Mouse (Mus musculus): Measurements from ENCODE around the gene Il10ra.

Gene Il10ra

GRCm38 (mm10) chr9:45255967-45256366 is 13.0 kb downstream of the Il10ra start:
- DNase-seq = no peak

- DNase-seq = no peak
Observed at GRCm38 (mm10) chr9:45255431-45255830, 13.5 kb downstream of the Il10ra start.

DNA sequence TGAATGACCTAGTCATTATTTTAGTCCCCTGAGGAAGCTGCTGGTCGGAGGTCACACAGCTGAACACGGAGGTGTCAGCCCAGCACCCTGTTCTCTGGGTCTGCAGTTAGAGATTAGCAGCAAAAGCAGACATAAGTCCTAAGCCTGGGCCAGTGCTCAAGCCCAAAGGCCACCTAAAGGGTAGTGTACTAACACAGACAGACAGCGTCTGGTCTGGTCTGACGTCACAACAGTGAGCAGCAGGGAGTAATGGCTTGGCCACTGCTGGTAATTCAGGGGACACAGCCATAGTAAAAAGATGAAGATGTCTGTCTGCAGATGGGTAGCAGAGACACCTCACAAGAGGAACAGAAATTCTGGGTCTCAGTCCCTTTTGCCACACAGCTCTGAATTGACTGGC is 14.3 kb downstream of the Il10ra start:
- no peak for DNase-seq

DNA sequence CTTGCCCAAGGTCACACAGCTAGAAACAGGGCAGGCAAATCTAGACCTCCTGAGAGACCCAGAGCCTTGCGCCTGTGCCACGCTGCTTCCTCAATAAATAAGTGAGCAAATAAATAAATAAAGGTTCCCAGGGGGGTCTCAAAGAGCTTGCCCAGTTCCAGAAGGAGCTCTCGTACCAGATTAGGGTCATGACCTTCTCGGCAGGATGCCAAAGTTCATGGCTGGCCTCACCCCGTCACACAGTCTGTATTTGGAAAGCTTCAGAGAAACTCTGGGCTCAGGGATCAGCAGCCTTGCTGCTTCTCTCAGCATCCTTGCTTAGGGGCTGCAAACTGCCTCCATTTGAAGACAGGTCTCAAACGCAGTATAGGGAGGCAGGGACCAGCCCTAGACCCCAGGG is 14.9 kb downstream of the Il10ra start:
- DNase-seq = no peak

DNA sequence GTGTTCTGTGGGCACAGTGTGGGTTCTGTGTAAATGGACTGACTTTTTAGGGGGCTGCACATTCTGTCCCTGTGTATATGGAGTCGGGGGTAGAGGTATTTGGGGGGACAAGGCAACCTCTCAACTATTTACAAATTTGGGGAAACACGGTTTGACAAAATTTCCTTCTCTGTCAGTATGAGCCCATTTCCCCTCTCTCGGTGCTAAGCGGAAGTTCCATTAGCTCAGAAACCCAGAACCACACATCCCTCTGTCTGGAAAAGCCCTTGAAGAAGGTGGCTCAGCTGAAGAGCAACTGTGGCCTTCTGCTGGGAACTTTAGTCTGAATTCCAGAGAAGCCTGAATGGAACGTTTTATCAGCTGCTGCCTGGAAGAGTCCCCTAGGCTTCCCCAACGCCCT is 16.6 kb downstream of the Il10ra start:
- DNase-seq = no peak

GRCm38 (mm10) chr9:45251990-45252389 is 17.0 kb downstream of the Il10ra start:
- DNase-seq = no peak

DNA sequence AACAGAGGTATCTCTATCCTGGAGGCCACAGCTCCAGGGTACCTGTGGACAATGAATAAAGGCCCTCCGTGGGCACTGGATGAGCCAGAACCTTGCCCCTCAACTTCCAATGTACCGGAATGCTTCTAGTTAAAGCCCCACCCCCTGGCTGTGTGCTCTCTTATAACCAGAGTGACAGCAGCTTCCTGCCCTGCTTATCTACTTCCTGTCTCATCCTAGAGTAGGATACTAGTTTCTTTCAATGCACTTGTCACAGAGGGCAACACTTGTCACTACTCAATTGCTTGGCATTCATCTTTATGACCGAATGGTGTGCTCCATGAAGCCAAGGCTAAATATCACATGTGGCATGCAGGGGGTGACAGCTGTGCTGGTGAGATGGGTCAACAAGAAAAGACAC is 17.7 kb downstream of the Il10ra start:
- DNase-seq = no peak

DNA sequence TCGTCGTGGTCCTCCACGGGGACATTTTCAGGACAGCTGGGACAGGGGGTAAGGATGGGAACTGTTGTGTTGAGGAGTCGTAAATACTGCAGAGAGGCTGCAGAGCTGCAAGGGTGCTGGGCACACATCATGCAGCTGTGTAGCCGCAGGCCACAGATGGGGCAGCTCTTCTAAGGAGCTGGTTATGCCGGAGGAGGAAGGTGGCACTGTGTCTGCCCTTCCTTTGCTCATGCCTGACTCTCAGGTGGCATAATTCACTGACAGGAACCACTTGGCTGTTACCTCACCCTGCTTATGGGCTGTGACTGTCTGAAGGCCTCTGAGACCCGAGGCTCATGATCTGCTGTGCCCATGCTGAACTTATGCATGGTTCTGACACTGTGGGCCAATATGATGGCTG is 18.6 kb downstream of the Il10ra start:
- DNase-seq = no peak

DNA sequence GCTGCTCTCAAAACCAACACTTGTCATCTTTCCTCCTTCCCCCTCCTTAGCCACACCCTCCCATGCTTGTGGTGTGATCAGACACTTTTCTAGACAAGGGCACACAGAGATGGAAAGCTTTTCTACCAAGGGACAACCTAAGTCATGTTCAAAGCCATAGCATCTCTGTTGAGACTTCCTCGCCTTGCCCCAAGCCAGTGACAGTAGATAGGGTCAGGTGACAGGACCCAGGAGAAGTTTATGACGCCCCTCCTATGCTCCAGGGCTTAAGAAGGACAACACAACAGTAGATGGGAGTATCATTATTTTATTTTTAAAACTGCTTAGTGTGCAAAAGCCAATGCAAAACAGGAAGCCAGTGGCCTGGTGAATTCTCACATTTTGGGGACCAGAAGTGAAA is 21.4 kb downstream of the Il10ra start:
- DNase-seq = no peak

- no peak for DNase-seq
Observed at GRCm38 (mm10) chr9:45246060-45246459, 22.9 kb downstream of the Il10ra start.

DNA sequence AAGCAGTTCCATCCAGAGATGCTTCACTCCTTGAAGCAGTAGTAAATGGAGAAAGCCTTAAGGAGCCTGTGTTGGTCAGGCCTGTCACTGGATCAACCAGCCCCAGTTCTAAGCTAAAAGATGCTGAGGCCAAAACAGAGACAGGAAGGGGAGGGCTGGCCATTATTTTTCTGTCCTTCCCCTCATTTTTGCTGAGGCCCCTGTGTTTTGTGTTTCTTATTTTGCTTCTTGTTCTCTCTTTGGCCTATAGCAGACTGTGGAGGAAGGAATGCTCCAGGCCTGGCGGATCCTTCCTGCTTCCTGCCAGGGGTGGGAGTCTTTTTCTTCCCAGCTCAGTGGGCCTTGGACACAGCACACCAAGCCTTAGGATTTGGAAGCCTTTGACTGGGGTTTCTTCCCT is 23.5 kb downstream of the Il10ra start:
- no peak for DNase-seq

DNA sequence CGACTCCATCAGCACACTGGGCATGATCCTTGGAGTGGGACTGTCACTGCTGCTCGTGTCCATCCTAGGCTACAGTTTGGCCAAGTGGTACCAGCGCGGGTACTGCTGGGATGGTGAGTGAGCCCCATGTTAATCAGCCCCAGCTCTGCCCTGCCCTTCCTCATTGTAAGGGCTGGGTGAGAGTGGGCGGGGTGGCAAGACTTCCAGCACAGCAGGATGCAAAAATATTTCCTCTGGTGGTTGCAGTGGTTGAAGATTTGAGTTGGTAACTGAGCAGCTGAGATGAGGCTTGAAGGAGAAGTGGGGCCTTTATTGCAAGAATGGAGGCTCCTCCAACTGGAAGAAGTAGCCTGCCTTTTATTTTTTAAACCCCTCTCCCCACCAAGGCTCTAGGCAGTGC is 27.6 kb downstream of the Il10ra start:
- no peak for DNase-seq

DNA sequence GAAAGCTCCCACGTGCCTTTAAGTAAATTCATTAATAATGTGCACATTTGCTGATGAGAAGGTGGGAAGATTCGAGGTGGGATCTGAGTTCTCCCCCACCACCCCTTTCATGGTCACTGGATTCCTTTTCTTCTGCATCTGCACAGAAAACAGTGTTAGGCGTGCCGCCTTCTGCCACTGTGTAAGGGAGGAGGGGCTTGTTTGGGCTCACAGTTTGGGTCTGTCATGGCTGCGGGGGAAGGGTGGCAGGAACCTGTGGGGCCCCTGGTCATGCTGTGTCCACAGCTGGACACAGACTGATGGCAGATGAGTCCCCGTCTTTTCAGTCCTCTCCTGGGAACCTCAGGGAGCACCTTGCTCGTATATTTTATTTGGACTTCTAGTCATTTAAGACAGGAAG is 32.2 kb downstream of the Il10ra start:
- no peak for DNase-seq

DNA sequence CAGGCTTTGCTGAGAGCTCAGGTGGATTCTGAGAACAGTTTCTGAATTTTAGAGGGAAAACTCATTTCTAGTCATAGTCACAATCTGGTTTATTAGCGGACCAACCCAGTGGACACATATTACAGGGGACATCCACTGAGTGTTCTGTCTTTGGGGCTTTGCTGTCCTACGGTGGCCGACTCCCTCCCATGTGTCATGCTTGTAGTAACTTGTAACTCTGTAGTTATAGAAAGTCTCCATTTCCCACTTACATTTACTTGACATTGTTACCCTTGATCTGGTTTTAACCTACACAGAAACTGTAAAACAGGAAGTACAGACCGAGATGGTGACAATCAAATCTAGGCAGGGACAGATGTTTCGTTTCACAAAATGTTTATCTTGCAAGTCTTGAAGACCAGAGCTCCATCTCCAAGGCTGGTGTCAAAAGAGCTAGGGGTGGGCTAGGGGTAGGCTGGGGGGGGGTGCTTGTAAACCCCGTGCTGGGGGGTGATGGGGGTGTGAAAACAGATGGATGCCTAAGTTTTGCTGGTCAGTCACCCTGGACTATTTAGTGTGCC is 33.2 kb downstream of the Il10ra start:
- DNase-seq = no peak

- DNase-seq = no peak
Observed at GRCm38 (mm10) chr9:45229359-45229758, 39.6 kb downstream of the Il10ra start.

GRCm38 (mm10) chr9:45221567-45221966 is 47.4 kb downstream of the Il10ra start:
- DNase-seq = peak; percentile 88

GRCm38 (mm10) chr9:45219644-45220043 is 49.3 kb downstream of the Il10ra start:
- DNase-seq = no peak

DNA sequence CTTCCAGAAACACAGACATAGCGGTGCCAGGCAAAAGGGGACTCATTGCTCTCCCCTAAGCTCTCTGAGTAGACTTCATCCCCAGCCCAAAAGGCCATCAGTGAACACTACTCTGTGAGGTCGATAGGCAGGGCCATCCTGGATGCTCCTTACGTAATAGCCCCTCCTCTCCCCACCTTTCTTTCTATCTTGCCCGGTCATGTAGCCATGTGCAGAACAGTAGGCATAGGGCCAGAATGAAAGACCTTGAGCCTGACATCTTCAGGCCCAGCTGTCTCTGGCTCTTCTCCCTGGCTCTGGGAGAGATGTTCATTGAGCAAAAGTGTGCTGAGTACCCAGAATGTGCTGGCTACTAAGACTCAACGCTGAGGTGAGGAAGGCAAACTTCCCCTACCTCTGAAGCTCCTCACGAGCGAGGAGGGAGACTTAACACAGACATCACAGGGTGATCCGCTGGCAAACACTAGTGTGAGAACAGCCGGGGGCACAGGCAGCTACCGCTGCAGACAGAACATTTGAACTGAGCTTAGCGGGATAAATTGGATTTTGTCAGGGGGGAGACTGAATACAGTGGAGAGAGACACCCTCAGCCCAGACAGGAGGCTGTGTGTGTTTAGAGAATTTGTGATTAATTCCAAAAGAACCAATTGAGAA is 53.3 kb downstream of the Il10ra start:
- no peak for DNase-seq

- no peak for DNase-seq
Observed at GRCm38 (mm10) chr9:45212001-45212400, 56.9 kb downstream of the Il10ra start.

- DNase-seq = no peak
Observed at GRCm38 (mm10) chr9:45207015-45207743, 61.8 kb downstream of the Il10ra start.

DNA sequence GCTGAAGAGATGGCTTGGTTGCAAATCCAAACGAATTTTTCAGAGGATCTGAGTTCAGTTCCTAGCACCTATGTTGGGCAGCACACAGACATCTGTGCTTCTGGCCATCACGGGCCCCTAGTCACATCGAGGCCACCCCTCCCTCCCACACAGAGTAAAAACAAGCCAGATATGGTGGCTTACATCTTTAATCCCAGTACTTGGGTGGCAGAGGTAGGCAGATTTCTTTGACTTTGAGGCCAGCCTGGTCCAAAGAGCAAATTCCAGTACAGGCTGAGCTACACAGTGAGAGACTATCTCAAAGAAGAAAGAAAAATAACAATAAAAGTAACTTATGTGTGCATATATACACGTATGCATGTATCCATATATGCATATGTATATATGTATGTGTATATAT is 62.8 kb downstream of the Il10ra start:
- no peak for DNase-seq

DNA sequence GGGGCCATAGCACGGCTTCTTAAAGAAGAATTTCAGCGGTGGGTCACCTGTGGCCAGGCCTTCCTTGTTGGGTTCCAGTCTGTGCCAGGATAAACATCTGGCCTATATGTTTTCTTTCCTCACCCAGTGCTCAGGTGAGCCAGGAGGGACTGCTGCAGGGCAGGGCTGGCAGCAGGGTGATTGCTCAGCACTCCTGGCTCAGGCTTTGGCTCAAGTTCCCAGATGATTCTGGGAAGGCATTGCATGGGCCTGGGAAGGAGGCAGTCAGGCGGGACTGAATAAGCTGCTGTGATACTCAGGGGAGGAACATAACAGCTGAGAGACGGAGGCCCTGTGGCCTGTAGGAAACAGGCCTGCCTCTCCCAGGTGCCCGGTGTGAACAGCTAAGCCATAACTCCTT is 63.8 kb downstream of the Il10ra start:
- DNase-seq = no peak
